Mouse (Mus musculus) hindbrain, embryonic 11.5 days (tissue): ENCODE measurements around the gene Ccdc96. TPM values are rescaled to one million over a fixed set of nuclear protein-coding genes. Genes with fewer than 3 reads are reported as not detected.

ENCODE experiments used
- ATAC-seq: fragments of 200-750 bp; cut with Nextera tagmentation; 2 replicates; pipeline ENCODE4 v1.8.0; 2017; ENCODE audit warnings: mild to moderate bottlenecking, moderate TSS enrichment, moderate library complexity; ENCODE audit not compliant: low FRiP score
- DNase-seq: peaks from one replicate; pipeline ENCODE4 v3.0.0-alpha.2; 2015; ENCODE audit warnings: low spot score
- H3K27ac ChIP-seq: fragments of 300-500 bp; sonication (generic); 2 replicates; pipeline ENCODE4 v1.5.1; 2014; ENCODE audit warnings: mild to moderate bottlenecking, low read depth, low read length
- H3K27me3 ChIP-seq: fragments of 300-500 bp; sonication (generic); 2 replicates; pipeline ENCODE4 v1.6.1; 2014; ENCODE audit warnings: mild to moderate bottlenecking, low read length, moderate library complexity, mixed read lengths; ENCODE audit not compliant: control insufficient read depth, insufficient read depth
- H3K36me3 ChIP-seq: fragments of 300-500 bp; sonication (generic); 2 replicates; pipeline ENCODE4 v1.6.1; 2014; ENCODE audit warnings: mild to moderate bottlenecking, low read length, moderate library complexity, mixed read lengths; ENCODE audit not compliant: control insufficient read depth, insufficient read depth
- H3K4me1 ChIP-seq: fragments of 300-500 bp; sonication (generic); replicated peaks from 2 replicates; pipeline ENCODE4 v1.6.1; 2014; ENCODE audit warnings: low read length, mixed read lengths; ENCODE audit not compliant: control insufficient read depth, insufficient read depth
- H3K4me2 ChIP-seq: fragments of 300-500 bp; sonication (generic); replicated peaks from 2 replicates; pipeline ENCODE4 v1.6.1; 2014; ENCODE audit warnings: mild to moderate bottlenecking, low read depth, low read length
- H3K4me3 ChIP-seq: fragments of 300-500 bp; sonication (generic); 2 replicates; pipeline ENCODE4 v1.5.1; 2014; ENCODE audit warnings: low read depth, low read length
- H3K9ac ChIP-seq: fragments of 300-500 bp; sonication (generic); 2 replicates; pipeline ENCODE4 v1.6.1; 2014; ENCODE audit warnings: low read depth, low read length
- H3K9me3 ChIP-seq: fragments of 300-500 bp; sonication (generic); 2 replicates; pipeline ENCODE4 v1.6.1; 2016; ENCODE audit warnings: low read length; ENCODE audit not compliant: control insufficient read depth
- WGBS: fragments of 180-500 bp; shearing (Covaris S2); extraction: QIAGEN DNeasy Blood & Tissue Kit; methylation state at CpG from one replicate; pipeline ENCODE4 v1.1.7; 2014; 5-methylcytosine and 5-hydroxymethylcytosine counted together
- polyA plus RNA-seq: library from polyadenylated mRNA; unstranded; fragments of >200 nt; fragmentation: Nextera tagmentation; extraction: Ambion mirVana; gene quantifications from 2 replicates; pipeline ENCODE4 v1.2.1, GENCODE M21; 2014

The Ccdc96 gene
- polyA plus RNA-seq, 1 experiment from 2014 or later: 3.6 TPM

DNA sequence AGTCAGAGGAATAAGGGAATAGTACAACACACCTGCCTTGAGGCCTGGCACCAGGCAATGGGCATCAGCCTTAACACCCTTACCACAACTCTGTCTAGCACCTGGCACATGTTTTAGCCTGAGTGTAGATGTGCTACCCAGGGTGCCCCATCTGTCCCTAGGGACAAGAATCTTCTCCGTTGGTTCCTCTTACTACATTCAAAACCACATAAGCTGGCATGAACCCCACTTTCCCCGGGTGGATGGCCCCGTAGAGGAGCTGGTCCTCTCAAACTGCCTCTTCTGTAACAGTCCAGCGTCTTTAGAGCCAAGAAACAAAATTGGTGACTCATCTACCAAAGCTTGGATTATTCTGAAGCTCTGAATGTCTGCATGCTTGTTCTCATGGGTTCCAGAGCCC, 4.0 kb upstream of the Ccdc96 start:
- Histone ChIP-seq H3K4me2 (no peak overlapping the region), H3K27ac (no peak overlapping the region), H3K4me1 (peaks cover 12% of the 10 kb centered on the region), H3K9me3 (no peaks in the 10 kb centered on the region), H3K9ac (no peak overlapping the region), H3K4me3 (no peak overlapping the region), H3K36me3 (no peaks in the 10 kb centered on the region), H3K27me3 (no peaks in the 10 kb centered on the region; the same call in 1 of the 2 replicates)
- ATAC-seq (no peak), DNase-seq (no peak)
- 89% methylated on average over 4 of the region's 4 CpGs for WGBS

GRCm38 (mm10) chr5:36481114-36481513, 3.3 kb upstream of the Ccdc96 start:
- no peaks in the 10 kb centered on the region for H3K9me3 ChIP-seq
- H3K36me3 ChIP-seq: no peaks in the 10 kb centered on the region
- H3K4me2 ChIP-seq: no peak overlapping the region
- H3K27me3 ChIP-seq: no peaks in the 10 kb centered on the region; the same call in 1 of the 2 replicates
- no peak overlapping the region for H3K4me3 ChIP-seq
- ATAC-seq (no peak), DNase-seq (no peak)
- no peak overlapping the region for H3K9ac ChIP-seq
- H3K4me1 ChIP-seq: peaks cover 12% of the 10 kb centered on the region
- 71% methylated on average over 1 of the region's 1 CpGs for WGBS
- no peak overlapping the region for H3K27ac ChIP-seq

DNA sequence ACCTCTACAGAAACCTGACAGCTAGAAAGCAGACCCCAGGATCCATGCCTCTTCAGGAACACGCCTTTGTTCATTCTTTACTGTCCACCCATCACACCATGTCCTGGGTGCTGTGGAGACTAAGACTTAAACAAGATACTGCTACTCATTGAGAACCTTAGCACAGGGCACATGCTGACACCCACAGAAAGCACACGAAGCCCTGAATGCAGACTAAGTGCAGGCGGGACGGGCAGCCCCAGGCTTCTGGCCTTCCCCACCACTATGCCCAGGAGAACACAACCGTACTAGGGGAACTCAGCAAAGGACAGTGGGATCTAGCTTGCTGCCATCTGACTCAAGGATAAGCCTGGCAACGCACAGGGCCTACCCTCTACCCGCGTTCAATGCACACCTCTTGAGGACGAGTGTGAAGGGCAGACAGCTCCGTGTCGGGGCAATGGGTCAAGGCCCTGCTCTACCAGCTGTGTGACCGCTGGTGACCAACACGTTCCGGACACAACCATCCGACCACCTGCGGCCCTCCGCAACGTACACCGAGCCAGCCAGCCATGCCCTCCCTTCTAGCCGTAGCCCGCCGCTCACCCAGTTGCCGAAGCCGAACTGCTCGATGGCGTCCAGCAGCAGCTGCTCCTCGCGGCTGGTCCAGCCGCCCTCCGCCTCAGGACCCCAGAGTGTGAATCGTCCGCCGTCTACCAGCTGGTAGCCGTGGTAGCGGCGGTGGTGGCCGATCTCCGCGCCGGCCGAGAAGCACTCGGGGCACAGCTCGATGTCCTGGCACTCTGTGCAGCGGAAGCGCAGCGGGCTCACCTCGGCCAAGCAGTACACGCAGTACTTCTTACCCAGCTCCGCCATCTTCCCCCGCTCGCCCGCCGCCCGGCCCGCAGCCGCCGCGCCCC, 936 bp upstream of the Ccdc96 start:
- peak overlapping the region; percentile 70 for H3K27ac ChIP-seq
- ATAC-seq: peak; percentile 13
- H3K4me2 ChIP-seq: peak overlapping the region; percentile 75
- peak overlapping the region; percentile 88 for H3K4me3 ChIP-seq
- peak; percentile 65 for DNase-seq
- WGBS: 2% methylated on average over 58 of the region's 58 CpGs
- peaks cover 12% of the 10 kb centered on the region for H3K4me1 ChIP-seq
- no peaks in the 10 kb centered on the region for H3K9me3 ChIP-seq
- no peaks in the 10 kb centered on the region; the same call in 1 of the 2 replicates for H3K27me3 ChIP-seq
- no peaks in the 10 kb centered on the region for H3K36me3 ChIP-seq
- peak overlapping the region; percentile 93 for H3K9ac ChIP-seq

- WGBS: 33% methylated on average over 19 of the region's 19 CpGs
- no peak for ATAC-seq
- H3K27ac ChIP-seq: no peak overlapping the region
- H3K9ac ChIP-seq: no peak overlapping the region; the same call in 1 of the 2 replicates
- peak overlapping the region; percentile 96 for H3K4me2 ChIP-seq
- H3K36me3 ChIP-seq: no peaks in the 10 kb centered on the region
- no peak for DNase-seq
- no peaks in the 10 kb centered on the region; the same call in 1 of the 2 replicates for H3K27me3 ChIP-seq
- peak overlapping the region; percentile 55 for H3K4me3 ChIP-seq
- no peaks in the 10 kb centered on the region for H3K9me3 ChIP-seq
- H3K4me1 ChIP-seq: peaks cover 12% of the 10 kb centered on the region
These were observed 918 bp downstream of the Ccdc96 start for GRCm38 (mm10) chr5:36485306-36485705.

DNA sequence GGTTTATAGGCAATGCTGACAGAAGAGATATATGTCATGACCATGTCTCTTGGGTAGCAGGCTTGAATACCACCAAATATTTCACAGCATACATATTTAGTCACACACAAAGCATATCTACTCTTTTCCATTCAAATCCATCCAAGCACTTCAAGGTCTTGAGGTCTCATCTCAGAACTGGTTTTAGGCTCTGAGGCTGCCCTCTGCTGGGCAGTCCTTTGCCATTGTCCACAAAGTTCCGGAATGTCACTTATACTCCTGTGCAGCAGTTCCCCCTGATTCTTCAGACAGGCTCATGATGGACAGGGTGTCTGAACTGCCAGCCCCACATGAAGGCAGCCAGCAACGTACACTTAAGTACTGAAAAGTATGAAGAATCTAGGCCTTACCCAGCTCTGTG, 4.8 kb downstream of the Ccdc96 start:
- no peaks in the 10 kb centered on the region; the same call in 1 of the 2 replicates for H3K27me3 ChIP-seq
- peak; percentile 46 for DNase-seq
- no peaks in the 10 kb centered on the region for H3K9me3 ChIP-seq
- H3K27ac ChIP-seq: no peak overlapping the region
- no peak overlapping the region for H3K4me3 ChIP-seq
- peaks cover 6% of the 10 kb centered on the region; the same call in 1 of the 2 replicates for H3K36me3 ChIP-seq
- peaks cover 5% of the 10 kb centered on the region for H3K4me1 ChIP-seq
- WGBS: 56% methylated on average over 2 of the region's 2 CpGs
- H3K9ac ChIP-seq: no peak overlapping the region
- H3K4me2 ChIP-seq: no peak overlapping the region
- ATAC-seq: no peak

GRCm38 (mm10) chr5:36493919-36494318, 9.5 kb downstream of the Ccdc96 start:
- Histone ChIP-seq H3K27ac (no peak overlapping the region), H3K27me3 (no peaks in the 10 kb centered on the region), H3K36me3 (peaks cover 13% of the 10 kb centered on the region; the same call in 1 of the 2 replicates), H3K9ac (no peak overlapping the region), H3K4me3 (no peak overlapping the region), H3K9me3 (no peaks in the 10 kb centered on the region), H3K4me1 (no peaks in the 10 kb centered on the region), H3K4me2 (no peak overlapping the region)
- DNase-seq: no peak
- ATAC-seq: no peak
- WGBS: 96% methylated on average over 6 of the region's 6 CpGs

- H3K4me3 ChIP-seq: no peak overlapping the region
- DNase-seq (no peak), ATAC-seq (no peak)
- WGBS: 92% methylated on average over 9 of the region's 9 CpGs
- H3K4me2 ChIP-seq: no peak overlapping the region
- H3K36me3 ChIP-seq: peaks cover 13% of the 10 kb centered on the region; the same call in 1 of the 2 replicates
- no peaks in the 10 kb centered on the region for H3K4me1 ChIP-seq
- no peak overlapping the region for H3K9ac ChIP-seq
- no peak overlapping the region for H3K27ac ChIP-seq
- no peaks in the 10 kb centered on the region for H3K27me3 ChIP-seq
- no peaks in the 10 kb centered on the region for H3K9me3 ChIP-seq
These were observed 10.3 kb downstream of the Ccdc96 start for GRCm38 (mm10) chr5:36494709-36495108.

DNA sequence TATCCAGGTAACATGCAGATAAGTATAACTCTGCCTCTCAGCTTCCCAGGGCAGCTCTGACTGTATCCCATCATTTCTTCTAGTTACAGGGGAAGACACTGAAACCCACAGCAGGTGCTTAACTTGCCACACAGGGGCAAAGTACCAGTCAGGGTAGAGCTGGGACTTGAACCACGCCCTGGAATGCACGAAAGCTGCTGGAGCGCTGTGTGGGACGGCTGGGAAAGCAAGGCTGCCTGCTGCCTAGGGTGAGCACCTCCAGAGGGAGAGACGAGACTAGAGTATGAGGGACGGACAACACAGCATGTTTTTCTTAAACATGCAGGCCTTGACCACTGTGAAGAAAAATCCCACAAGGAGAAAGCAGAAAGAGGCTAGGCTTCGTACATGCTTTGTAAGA, 20.8 kb downstream of the Ccdc96 start:
- Histone ChIP-seq H3K27me3 (no peaks in the 10 kb centered on the region), H3K27ac (no peak overlapping the region), H3K4me3 (no peak overlapping the region), H3K9me3 (no peaks in the 10 kb centered on the region), H3K9ac (no peak overlapping the region), H3K4me2 (no peak overlapping the region), H3K4me1 (no peaks in the 10 kb centered on the region), H3K36me3 (peaks cover 2% of the 10 kb centered on the region; the same call in 1 of the 2 replicates)
- ATAC-seq: no peak
- no peak for DNase-seq
- 86% methylated on average over 7 of the region's 7 CpGs for WGBS

DNA sequence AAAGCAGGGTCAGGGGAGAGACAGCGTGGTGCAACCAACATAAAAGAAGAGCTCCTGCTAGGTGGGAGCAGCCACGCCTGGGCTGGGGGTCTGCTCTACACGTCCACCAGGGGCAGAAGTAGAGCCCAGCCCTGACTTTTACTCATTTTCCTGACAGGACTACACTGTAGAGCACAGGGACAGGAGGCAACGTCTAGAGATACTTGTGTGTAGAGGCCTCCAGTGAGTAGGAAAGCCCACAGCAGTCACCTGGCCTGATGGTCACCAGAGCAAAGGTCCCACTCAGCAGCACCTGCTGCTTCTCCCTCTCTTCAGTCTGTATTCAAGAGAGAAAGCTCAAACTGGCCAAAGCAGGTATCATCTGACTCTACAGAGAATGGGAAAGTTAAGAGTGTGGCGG, 21.3 kb downstream of the Ccdc96 start:
- WGBS: 72% methylated on average over 5 of the region's 5 CpGs
- H3K9ac ChIP-seq: no peak overlapping the region
- ATAC-seq: no peak

More for the DNA sequence above, 21.3 kb downstream of the Ccdc96 start:
- Histone ChIP-seq H3K9me3 (no peaks in the 10 kb centered on the region), H3K27me3 (no peaks in the 10 kb centered on the region), H3K36me3 (peaks cover 2% of the 10 kb centered on the region; the same call in 1 of the 2 replicates), H3K4me1 (no peaks in the 10 kb centered on the region), H3K4me2 (no peak overlapping the region), H3K4me3 (no peak overlapping the region), H3K27ac (no peak overlapping the region)
- no peak for DNase-seq
